Mouse (Mus musculus) heart, postnatal 10 days (tissue): ENCODE data around the gene Zmat5. TPM values are rescaled to one million over a fixed set of nuclear protein-coding genes. Genes with fewer than 3 reads are reported as not detected.
A peak's percentile ranks its signal among the peaks of the same experiment; 100 is the strongest.

Source experiments
- DNase-seq, 2 experiments: peaks; one replicate each; pipeline ENCODE4 v3.0.0; 2021
- intact Hi-C: fragments of 180-260 bp; cut with DNase I; formaldehyde crosslinking; loops from one replicate; pipeline ENCODE4 v1.15.1; 2025
- total RNA-seq, 2 experiments: library from RNA; stranded (reverse); gene quantifications; 2 replicates each; pipeline ENCODE4 v1.2.3; 2021

The Zmat5 gene
- total RNA-seq, 2 experiments from 2014 or later: 23.8 to 23.9 TPM

- no peak for DNase-seq
- intact Hi-C loops: no loop called here
Measured at GRCm38 (mm10) chr11:4768399-4768798, 63.9 kb downstream of the Zmat5 start.

GRCm38 (mm10) chr11:4769293-4769692 lies 64.8 kb downstream of the Zmat5 start:
- intact Hi-C loops: no loop called here
- DNase-seq: no peak

GRCm38 (mm10) chr11:4769881-4770280 lies 65.4 kb downstream of the Zmat5 start:
- DNase-seq: no peak
- intact Hi-C loops: no loop called here

- intact Hi-C loops: no loop called here
- DNase-seq: peak in 1 of 2 experiments; percentile 18
Measured at GRCm38 (mm10) chr11:4771756-4772155, 67.3 kb downstream of the Zmat5 start.

GRCm38 (mm10) chr11:4772925-4773324 lies 68.4 kb downstream of the Zmat5 start:
- intact Hi-C loops: loop anchor here (1.0 kb wide), 1 partner anchor 337 kb away; no protein-coding TSS in a partner anchor
- DNase-seq: peak; percentile 34 to 71

GRCm38 (mm10) chr11:4780927-4781326 lies 76.4 kb downstream of the Zmat5 start:
- intact Hi-C loops: no loop called here
- DNase-seq: no peak

GRCm38 (mm10) chr11:4783116-4783515 lies 78.6 kb downstream of the Zmat5 start:
- intact Hi-C loops: no loop called here
- DNase-seq: no peak

- intact Hi-C loops: no loop called here
- no peak for DNase-seq
Measured at GRCm38 (mm10) chr11:4784629-4785142, 80.2 kb downstream of the Zmat5 start.

Other genes with a start within 250 kb of the Zmat5 start
- 10 to 100 TPM; 56.9 to 59.9 TPM for gene Mtmr3, start 109.8 kb upstream of the Zmat5 start, total RNA-seq
- gene Gm11032, start 84.6 kb upstream of the Zmat5 start, total RNA-seq: not detected
- 10 to 100 TPM; 15.2 to 16.4 TPM for gene Ascc2, start 66.9 kb upstream of the Zmat5 start, total RNA-seq
- gene Uqcr10, start 336 bp upstream of the Zmat5 start, total RNA-seq: 1,000 to 10,000 TPM; 1,345 to 1,457 TPM
- not detected for gene Cabp7, start 42.1 kb downstream of the Zmat5 start, total RNA-seq
- 100 to 1,000 TPM in 1 of 2 experiments, 10 to 100 TPM in 1; 97.2 to 100 TPM for gene Nf2, start 144.9 kb downstream of the Zmat5 start, total RNA-seq
- gene Nipsnap1, start 169.3 kb downstream of the Zmat5 start, total RNA-seq: 1 to 10 TPM; 2.5 to 2.6 TPM
- gene Thoc5, start 190.6 kb downstream of the Zmat5 start, total RNA-seq: 10 to 100 TPM; 19.7 to 21.5 TPM
- gene Nefh, start 243.4 kb downstream of the Zmat5 start, total RNA-seq: under 1 TPM in 1 of 2 experiments, not detected in 1; 0.07 TPM